Mouse (Mus musculus) liver, embryonic 11.5 days (tissue): ENCODE measurements around the gene Gpatch3. TPM values are rescaled to one million over a fixed set of nuclear protein-coding genes. Genes with fewer than 3 reads are reported as not detected.

Source experiments
- ATAC-seq: fragments of 200-750 bp; cut with Nextera tagmentation; replicated peaks from 2 replicates; pipeline ENCODE4 v1.8.0; 2017; ENCODE audit warnings: moderate number of reproducible peaks, mild to moderate bottlenecking, moderate TSS enrichment, moderate library complexity; ENCODE audit not compliant: low FRiP score
- DNase-seq: peaks from one replicate; pipeline ENCODE4 v3.0.0-alpha.2; 2017; ENCODE audit warnings: low spot score
- H3K27ac ChIP-seq: fragments of 300-500 bp; sonication (generic); 2 replicates; pipeline ENCODE4 v1.5.1; 2014; ENCODE audit warnings: mild to moderate bottlenecking, low read depth, low read length, control low read depth
- H3K27me3 ChIP-seq: fragments of 300-500 bp; sonication (generic); replicated peaks from 2 replicates; pipeline ENCODE4 v1.6.1; 2014; ENCODE audit warnings: low read length, mixed read lengths; ENCODE audit not compliant: control insufficient read depth, insufficient read depth
- H3K36me3 ChIP-seq: fragments of 300-500 bp; sonication (generic); 2 replicates; pipeline ENCODE4 v1.6.1; 2014; ENCODE audit warnings: mild to moderate bottlenecking, low read length, moderate library complexity, mixed read lengths; ENCODE audit not compliant: control insufficient read depth, insufficient read depth
- H3K4me1 ChIP-seq: fragments of 300-500 bp; sonication (generic); replicated peaks from 2 replicates; pipeline ENCODE4 v1.6.1; 2014; ENCODE audit warnings: low read length, mixed read lengths; ENCODE audit not compliant: control insufficient read depth, insufficient read depth
- H3K4me2 ChIP-seq: fragments of 300-500 bp; sonication (generic); 2 replicates; pipeline ENCODE4 v1.6.1; 2014; ENCODE audit warnings: mild to moderate bottlenecking, control low read depth, moderate library complexity
- H3K4me3 ChIP-seq: fragments of 300-500 bp; sonication (generic); 2 replicates; pipeline ENCODE4 v1.5.1; 2014; ENCODE audit warnings: low read depth, low read length, control low read depth
- H3K9ac ChIP-seq: fragments of 300-500 bp; sonication (generic); 2 replicates; pipeline ENCODE4 v1.6.1; 2014; ENCODE audit warnings: low read depth, low read length, control low read depth
- H3K9me3 ChIP-seq: fragments of 300-500 bp; sonication (generic); 2 replicates; pipeline ENCODE4 v1.6.1; 2016; ENCODE audit warnings: low read length, inconsistent platforms, mixed read lengths; ENCODE audit not compliant: control insufficient read depth
- WGBS: fragments of 180-500 bp; shearing (Covaris S2); extraction: QIAGEN DNeasy Blood & Tissue Kit; methylation state at CpG from one replicate; pipeline ENCODE4 v1.1.7; 2014; 5-methylcytosine and 5-hydroxymethylcytosine counted together
- polyA plus RNA-seq: library from polyadenylated mRNA; unstranded; fragments of >200 nt; fragmentation: Nextera tagmentation; extraction: Ambion mirVana; gene quantifications from 2 replicates; pipeline ENCODE4 v1.2.1, GENCODE M21; 2014

Gene Gpatch3
- polyA plus RNA-seq, 1 experiment from 2014 or later: 8.7 TPM

- Histone ChIP-seq H3K4me3 (no peak overlapping the region), H3K27me3 (no peaks in the 10 kb centered on the region), H3K9me3 (0 out of 2 replicates have a peak, but pooled peaks cover 3% of the 10 kb centered on the region), H3K27ac (no peak overlapping the region), H3K36me3 (peaks cover 15% of the 10 kb centered on the region), H3K4me2 (no peak overlapping the region), H3K9ac (no peak overlapping the region), H3K4me1 (no peaks in the 10 kb centered on the region)
- DNase-seq (peak; percentile 79), ATAC-seq (peak; percentile 75)
- 16% methylated on average over 6 of the region's 6 CpGs for WGBS
These were observed 35.2 kb downstream of the Gpatch3 start for GRCm38 (mm10) chr4:133609719-133610118.

DNA sequence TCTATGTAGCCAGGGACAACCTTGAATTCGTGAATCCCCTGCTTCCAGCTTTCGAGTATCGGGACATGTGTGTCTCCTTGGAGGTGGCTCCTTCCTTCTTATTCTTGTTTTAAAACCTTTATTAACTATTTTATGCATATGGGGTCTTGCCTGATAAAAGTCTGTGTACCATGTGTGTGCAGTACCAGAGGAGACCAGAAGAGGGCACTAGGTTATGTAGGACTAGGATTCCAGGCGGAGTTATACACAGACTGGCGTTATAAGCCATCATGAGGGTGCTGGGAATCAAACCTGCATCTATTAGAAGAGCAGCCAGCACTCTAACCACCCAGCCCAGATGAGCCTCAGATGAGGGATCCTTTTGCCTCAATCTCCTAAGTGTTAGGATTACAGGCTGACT lies 37.3 kb downstream of the Gpatch3 start:
- Histone ChIP-seq H3K36me3 (peaks cover 17% of the 10 kb centered on the region), H3K9ac (no peak overlapping the region), H3K9me3 (0 out of 2 replicates have a peak, but pooled peaks cover 3% of the 10 kb centered on the region), H3K4me1 (no peaks in the 10 kb centered on the region), H3K4me3 (no peak overlapping the region), H3K4me2 (no peak overlapping the region), H3K27me3 (no peaks in the 10 kb centered on the region), H3K27ac (no peak overlapping the region)
- ATAC-seq (no peak), DNase-seq (no peak)
- WGBS: 96% methylated on average over 5 of the region's 5 CpGs

GRCm38 (mm10) chr4:133612416-133612815 lies 37.9 kb downstream of the Gpatch3 start:
- no peak overlapping the region for H3K9ac ChIP-seq
- H3K27me3 ChIP-seq: no peaks in the 10 kb centered on the region
- H3K27ac ChIP-seq: no peak overlapping the region
- ATAC-seq: no peak
- no peaks in the 10 kb centered on the region for H3K4me1 ChIP-seq
- 0 out of 2 replicates have a peak, but pooled peaks cover 3% of the 10 kb centered on the region for H3K9me3 ChIP-seq
- no peak for DNase-seq
- no peak overlapping the region for H3K4me2 ChIP-seq
- no peak overlapping the region for H3K4me3 ChIP-seq
- WGBS: 91% methylated on average over 7 of the region's 7 CpGs
- peaks cover 17% of the 10 kb centered on the region for H3K36me3 ChIP-seq

DNA sequence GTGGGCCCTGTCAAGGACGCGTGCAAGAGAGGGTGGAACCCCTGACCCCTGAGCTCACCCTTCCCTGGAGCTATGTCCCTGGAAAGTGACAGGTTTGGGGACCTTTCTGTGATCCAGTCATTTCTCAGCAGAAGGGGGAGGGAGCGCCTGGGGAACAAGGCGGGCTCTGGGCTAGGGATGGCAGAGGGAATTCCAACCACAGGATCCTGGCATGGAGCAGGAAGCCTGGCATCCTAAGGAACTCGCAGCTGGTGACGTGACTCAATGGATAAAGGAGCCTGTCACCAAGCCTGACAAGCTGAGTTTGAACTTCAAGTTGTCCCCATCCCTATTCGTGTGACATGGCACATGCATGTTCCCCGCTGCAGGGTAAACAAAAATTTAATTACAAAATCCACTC lies 38.5 kb downstream of the Gpatch3 start:
- DNase-seq (no peak), ATAC-seq (no peak)
- H3K4me3 ChIP-seq: no peak overlapping the region
- H3K9me3 ChIP-seq: 0 out of 2 replicates have a peak, but pooled peaks cover 3% of the 10 kb centered on the region
- H3K9ac ChIP-seq: no peak overlapping the region
- no peak overlapping the region for H3K4me2 ChIP-seq
- H3K27ac ChIP-seq: no peak overlapping the region
- WGBS: 91% methylated on average over 8 of the region's 8 CpGs
- peaks cover 17% of the 10 kb centered on the region for H3K36me3 ChIP-seq
- H3K27me3 ChIP-seq: no peaks in the 10 kb centered on the region
- H3K4me1 ChIP-seq: no peaks in the 10 kb centered on the region

- H3K27me3 ChIP-seq: no peaks in the 10 kb centered on the region
- no peak overlapping the region for H3K9ac ChIP-seq
- no peak for ATAC-seq
- 0 out of 2 replicates have a peak, but pooled peaks cover 3% of the 10 kb centered on the region for H3K9me3 ChIP-seq
- peaks cover 17% of the 10 kb centered on the region for H3K36me3 ChIP-seq
- no peak overlapping the region for H3K4me2 ChIP-seq
- no peak overlapping the region for H3K27ac ChIP-seq
- WGBS: 84% methylated on average over 4 of the region's 4 CpGs
- no peak overlapping the region for H3K4me3 ChIP-seq
- H3K4me1 ChIP-seq: no peaks in the 10 kb centered on the region
- DNase-seq: no peak
These were observed 39.3 kb downstream of the Gpatch3 start for GRCm38 (mm10) chr4:133613867-133614266.

DNA sequence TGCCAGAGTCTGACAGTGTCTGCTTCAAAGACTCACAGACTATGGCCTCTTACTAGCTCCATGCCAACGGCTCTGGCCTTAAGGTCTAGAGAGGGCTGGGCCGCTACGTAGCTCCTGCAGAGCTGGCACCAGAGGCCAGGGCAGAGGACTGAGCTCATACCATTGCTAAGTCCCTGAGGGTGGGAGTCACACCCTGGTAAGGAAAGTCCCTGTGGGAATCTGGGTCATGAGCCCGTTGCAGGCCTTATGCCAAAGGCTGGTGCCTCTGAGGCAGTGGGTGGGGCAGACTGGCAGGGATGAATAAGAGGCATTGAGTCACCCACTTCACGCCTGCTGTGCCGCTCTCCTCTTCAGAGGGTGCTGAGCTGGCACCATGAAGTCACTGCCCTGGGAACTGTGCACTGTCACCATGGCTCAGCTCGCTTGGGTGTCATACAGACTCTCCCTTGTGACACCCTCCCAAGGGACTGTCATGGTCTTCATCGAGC lies 39.8 kb downstream of the Gpatch3 start:
- Histone ChIP-seq H3K9ac (no peak overlapping the region), H3K27ac (no peak overlapping the region), H3K27me3 (no peaks in the 10 kb centered on the region), H3K36me3 (peaks cover 17% of the 10 kb centered on the region), H3K4me3 (no peak overlapping the region), H3K4me2 (no peak overlapping the region), H3K9me3 (0 out of 2 replicates have a peak, but pooled peaks cover 3% of the 10 kb centered on the region), H3K4me1 (no peaks in the 10 kb centered on the region)
- WGBS: 90% methylated on average over 8 of the region's 8 CpGs
- ATAC-seq: no peak
- no peak for DNase-seq

- peaks cover 17% of the 10 kb centered on the region for H3K36me3 ChIP-seq
- DNase-seq (no peak), ATAC-seq (no peak)
- no peak overlapping the region for H3K4me2 ChIP-seq
- no peak overlapping the region for H3K9ac ChIP-seq
- no peaks in the 10 kb centered on the region for H3K27me3 ChIP-seq
- H3K9me3 ChIP-seq: 0 out of 2 replicates have a peak, but pooled peaks cover 3% of the 10 kb centered on the region
- H3K4me3 ChIP-seq: no peak overlapping the region
- WGBS: 62% methylated on average over 10 of the region's 10 CpGs
- no peak overlapping the region for H3K27ac ChIP-seq
- H3K4me1 ChIP-seq: no peaks in the 10 kb centered on the region
These were observed 40.9 kb downstream of the Gpatch3 start for GRCm38 (mm10) chr4:133615416-133615815.

DNA sequence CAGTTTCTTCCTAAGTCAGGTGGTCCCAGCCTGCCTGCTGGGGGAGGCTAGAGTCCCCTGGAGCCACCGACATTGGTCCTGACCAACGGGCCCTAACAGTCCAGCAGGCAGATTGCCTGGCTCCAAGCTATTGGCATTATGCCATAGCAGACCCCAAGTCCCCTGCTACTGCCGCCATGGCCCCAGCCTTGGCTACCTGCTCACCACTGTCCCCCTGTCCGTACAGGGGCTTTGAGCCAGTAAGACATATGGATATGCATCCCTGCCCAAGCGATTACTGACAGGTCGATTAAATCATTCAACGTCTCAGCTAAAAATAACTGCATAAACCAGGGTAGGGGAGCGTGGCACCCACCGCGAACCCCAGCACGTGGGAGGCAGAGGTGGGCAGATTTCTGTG lies 43.4 kb downstream of the Gpatch3 start:
- Histone ChIP-seq H3K9me3 (no peaks in the 10 kb centered on the region), H3K9ac (no peak overlapping the region), H3K27me3 (no peaks in the 10 kb centered on the region), H3K4me2 (no peak overlapping the region), H3K4me1 (0 out of 2 replicates have a peak, but pooled peaks cover 3% of the 10 kb centered on the region), H3K36me3 (peaks cover 6% of the 10 kb centered on the region), H3K4me3 (no peak overlapping the region), H3K27ac (no peak overlapping the region; the same call in 1 of the 2 replicates)
- ATAC-seq (no peak), DNase-seq (no peak)
- WGBS: 91% methylated on average over 11 of the region's 11 CpGs

DNA sequence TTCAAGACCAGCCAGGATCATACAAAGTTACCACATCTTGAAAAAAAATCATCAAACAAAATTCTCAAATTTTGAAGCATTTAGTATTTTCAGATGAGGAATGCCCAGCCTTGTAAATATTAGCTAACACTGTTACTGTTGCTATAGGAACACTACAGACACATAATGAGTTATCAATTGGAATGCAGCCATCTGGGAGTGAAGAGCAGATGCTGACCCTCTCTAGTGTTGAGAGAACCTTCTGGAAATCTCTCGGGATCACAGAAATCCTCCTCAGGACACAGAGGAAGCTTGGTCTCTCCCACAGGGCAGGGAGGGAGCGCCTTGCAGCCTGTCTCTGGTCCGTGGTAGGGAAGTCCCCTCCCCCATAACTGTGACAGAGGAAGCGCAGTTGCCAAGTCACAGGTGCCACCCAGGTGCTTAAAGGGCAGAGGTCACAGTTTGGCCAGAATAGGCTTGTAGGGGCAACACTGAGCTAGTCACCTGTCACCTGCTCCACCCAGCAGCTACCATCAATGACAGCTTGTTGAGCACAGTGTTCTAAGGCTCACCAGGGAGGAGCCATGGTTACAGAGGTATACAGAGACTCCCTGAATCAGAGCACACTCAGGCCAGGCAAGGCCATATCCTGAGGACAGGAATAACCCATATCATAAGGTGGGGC lies 45.1 kb downstream of the Gpatch3 start:
- Histone ChIP-seq H3K27me3 (no peaks in the 10 kb centered on the region), H3K36me3 (0 out of 2 replicates have a peak, but pooled peaks cover 2% of the 10 kb centered on the region), H3K4me2 (no peak overlapping the region), H3K4me3 (no peak overlapping the region), H3K9ac (no peak overlapping the region), H3K4me1 (peaks cover 7% of the 10 kb centered on the region; the same call in 1 of the 2 replicates), H3K9me3 (no peaks in the 10 kb centered on the region), H3K27ac (no peak overlapping the region)
- no peak for DNase-seq
- 62% methylated on average over 4 of the region's 4 CpGs for WGBS
- ATAC-seq: no peak
